Mouse (Mus musculus) kidney, postnatal 0 days (tissue): ENCODE data around the gene 3110082J24Rik. TPM values are rescaled to one million over a fixed set of nuclear protein-coding genes. Genes with fewer than 3 reads are reported as not detected.

Experiments used
- ATAC-seq: fragments of 200-750 bp; cut with Nextera tagmentation; replicated peaks from 2 replicates; pipeline ENCODE4 v1.8.0; 2017; ENCODE audit warnings: low read depth, moderate number of reproducible peaks, moderate TSS enrichment, moderate library complexity; ENCODE audit not compliant: low FRiP score
- DNase-seq: peaks from one replicate; pipeline ENCODE4 v3.0.0-alpha.2; 2016; ENCODE audit warnings: low spot score
- H3K27ac ChIP-seq: fragments of 300-500 bp; sonication (generic); 2 replicates; pipeline ENCODE4 v1.5.1; 2014; ENCODE audit warnings: mild to moderate bottlenecking
- H3K27me3 ChIP-seq: fragments of 300-500 bp; sonication (generic); 2 replicates; pipeline ENCODE4 v1.6.1; 2014; ENCODE audit warnings: low read length, mixed read lengths; ENCODE audit not compliant: insufficient read depth
- H3K36me3 ChIP-seq: fragments of 300-500 bp; sonication (generic); 2 replicates; pipeline ENCODE4 v1.6.1; 2014; ENCODE audit warnings: low read length, mixed read lengths; ENCODE audit not compliant: insufficient read depth
- H3K4me1 ChIP-seq: fragments of 300-500 bp; sonication (generic); replicated peaks from 2 replicates; pipeline ENCODE4 v1.6.1; 2014; ENCODE audit warnings: antibody characterized with exemption, low read length, mixed read lengths; ENCODE audit not compliant: insufficient read depth
- H3K4me2 ChIP-seq: fragments of 300-500 bp; sonication (generic); 2 replicates; pipeline ENCODE4 v1.6.1; 2014; ENCODE audit warnings: mild to moderate bottlenecking, low read length, moderate library complexity, mixed read lengths
- H3K4me3 ChIP-seq: fragments of 300-500 bp; sonication (generic); replicated peaks from 2 replicates; pipeline ENCODE4 v1.5.1; 2014; ENCODE audit warnings: low read depth, low read length
- H3K9ac ChIP-seq: fragments of 300-500 bp; sonication (generic); 2 replicates; pipeline ENCODE4 v1.6.1; 2014; ENCODE audit warnings: low read depth, low read length
- H3K9me3 ChIP-seq: fragments of 300-500 bp; sonication (generic); replicated peaks from 2 replicates; pipeline ENCODE4 v1.6.1; 2016; ENCODE audit warnings: low read length, inconsistent platforms, mixed read lengths
- CTCF ChIP-seq: IDR thresholded peaks from 2 replicates; pipeline ENCODE4 v1.5.1; 2016; ENCODE audit warnings: antibody characterized with exemption, low read depth, mild to moderate bottlenecking, moderate library complexity
- WGBS: fragments of 180-500 bp; shearing (Covaris S2); extraction: QIAGEN DNeasy Blood & Tissue Kit; methylation state at CpG from one replicate; pipeline ENCODE4 v1.1.7; 2014; 5-methylcytosine and 5-hydroxymethylcytosine counted together
- polyA plus RNA-seq: library from polyadenylated mRNA; unstranded; fragments of >200 nt; fragmentation: Nextera tagmentation; extraction: Ambion mirVana; gene quantifications from 2 replicates; pipeline ENCODE4 v1.2.1, GENCODE M21; 2015

3110082J24Rik gene
- polyA plus RNA-seq, 1 experiment from 2014 or later, result not detected

DNA sequence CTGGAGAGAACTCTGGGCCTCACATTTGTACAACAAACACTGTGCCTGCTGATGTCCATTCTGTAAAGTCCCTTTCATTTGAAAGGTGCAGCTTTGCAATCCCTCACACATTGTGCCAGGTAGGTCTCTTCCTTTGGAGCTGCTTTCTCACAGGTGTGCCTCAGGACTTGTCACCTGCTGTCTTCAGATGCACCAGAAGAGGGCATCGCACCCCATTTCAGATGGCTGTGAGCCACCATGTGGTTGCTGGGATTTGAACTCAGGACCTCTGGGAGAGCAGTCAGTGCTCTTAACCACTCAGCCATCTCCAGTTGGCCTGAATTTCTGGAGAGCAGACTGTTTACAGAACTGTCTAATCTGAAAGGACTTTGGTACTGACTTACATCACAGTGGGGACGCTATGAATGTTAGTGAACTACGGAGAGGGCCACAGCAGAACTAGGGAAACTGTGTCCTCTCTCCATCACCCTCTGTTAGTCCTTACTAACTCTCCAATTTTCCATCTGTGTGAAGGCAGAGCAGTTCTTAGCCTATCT lies 6.7 kb upstream of the 3110082J24Rik start:
- H3K36me3 ChIP-seq, result no peaks in the 10 kb centered on the region; the same call in 1 of the 2 replicates
- H3K9ac ChIP-seq, result no peak overlapping the region
- H3K4me2 ChIP-seq, result no peak overlapping the region
- ATAC-seq, result no peak
- peaks cover 14% of the 10 kb centered on the region for H3K4me1 ChIP-seq
- H3K27ac ChIP-seq, result no peak overlapping the region
- H3K9me3 ChIP-seq, result no peaks in the 10 kb centered on the region
- WGBS, result 88% methylated on average over 3 of the region's 3 CpGs
- peaks cover 7% of the 10 kb centered on the region; the same call in 1 of the 2 replicates for H3K27me3 ChIP-seq
- TF ChIP-seq CTCF, result peak; percentile 39; the same call in 1 of the 2 replicates
- no peak overlapping the region for H3K4me3 ChIP-seq
- DNase-seq, result no peak

- no peaks in the 10 kb centered on the region for H3K9me3 ChIP-seq
- H3K36me3 ChIP-seq, result no peaks in the 10 kb centered on the region
- TF ChIP-seq CTCF, result no peak
- no peak overlapping the region for H3K27ac ChIP-seq
- 71% methylated on average over 3 of the region's 3 CpGs for WGBS
- no peak overlapping the region for H3K9ac ChIP-seq
- no peak for DNase-seq
- H3K4me3 ChIP-seq, result no peak overlapping the region
- peaks cover 7% of the 10 kb centered on the region; the same call in 1 of the 2 replicates for H3K27me3 ChIP-seq
- peaks cover 20% of the 10 kb centered on the region for H3K4me1 ChIP-seq
- H3K4me2 ChIP-seq, result peak overlapping the region; percentile 51; the same call in 1 of the 2 replicates
- ATAC-seq, result no peak
These were observed 5.9 kb upstream of the 3110082J24Rik start for GRCm38 (mm10) chr5:30111771-30112170.

GRCm38 (mm10) chr5:30111126-30111525 lies 5.2 kb upstream of the 3110082J24Rik start:
- H3K9me3 ChIP-seq, result no peaks in the 10 kb centered on the region
- DNase-seq, result peak; percentile 73
- H3K4me3 ChIP-seq, result peak overlapping the region; percentile 6; the same call in 1 of the 2 replicates
- 0 out of 2 replicates have a peak, but pooled peaks have one; percentile 18 for ATAC-seq
- H3K9ac ChIP-seq, result no peak overlapping the region; the same call in 1 of the 2 replicates
- 2% methylated on average over 18 of the region's 18 CpGs for WGBS
- H3K4me1 ChIP-seq, result peaks cover 20% of the 10 kb centered on the region
- H3K4me2 ChIP-seq, result peak overlapping the region; percentile 51
- TF ChIP-seq CTCF, result peak; percentile 64
- H3K36me3 ChIP-seq, result no peaks in the 10 kb centered on the region
- H3K27ac ChIP-seq, result no peak overlapping the region
- peaks cover 12% of the 10 kb centered on the region; the same call in 1 of the 2 replicates for H3K27me3 ChIP-seq

DNA sequence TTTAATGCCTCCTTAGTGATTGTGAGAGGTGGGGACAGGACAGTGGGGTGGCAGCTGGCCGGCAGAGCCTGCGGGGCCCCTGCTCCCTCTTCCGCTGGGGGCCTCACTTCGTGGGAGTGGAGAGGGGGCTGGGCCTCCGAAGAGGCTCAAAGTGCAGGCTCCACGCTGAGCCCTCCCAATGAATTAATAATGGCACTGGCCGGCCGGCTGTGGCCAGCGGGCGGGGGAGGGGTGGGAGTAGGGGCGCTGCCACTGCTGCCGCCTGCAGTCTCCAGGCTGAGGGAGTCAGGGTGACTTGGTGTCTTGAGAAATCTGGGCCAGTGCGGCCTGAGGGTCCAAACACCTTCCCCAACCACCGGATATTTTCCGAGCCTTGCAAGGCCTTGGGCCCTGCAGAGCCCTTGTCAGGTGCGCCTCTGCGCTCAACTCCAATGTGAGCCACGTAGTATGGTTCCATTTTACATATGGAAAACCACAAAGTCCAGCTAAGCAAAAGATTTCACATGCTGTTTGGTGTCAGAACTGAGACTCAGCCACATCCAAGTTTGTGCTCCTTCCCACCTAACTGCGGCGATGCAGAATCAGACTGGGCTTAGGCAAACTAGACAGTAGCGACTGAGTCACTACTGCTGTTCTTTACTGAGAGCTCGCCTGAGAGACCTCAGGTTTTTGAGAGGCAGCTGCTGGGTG lies 4.6 kb upstream of the 3110082J24Rik start:
- 10% methylated on average over 22 of the region's 22 CpGs for WGBS
- TF ChIP-seq CTCF, result no peak
- ATAC-seq (0 out of 2 replicates have a peak, but pooled peaks have one; percentile 4), DNase-seq (no peak)
- no peak overlapping the region for H3K27ac ChIP-seq
- no peak overlapping the region; the same call in 1 of the 2 replicates for H3K9ac ChIP-seq
- H3K36me3 ChIP-seq, result no peaks in the 10 kb centered on the region
- H3K9me3 ChIP-seq, result no peaks in the 10 kb centered on the region
- H3K4me2 ChIP-seq, result peak overlapping the region; percentile 51
- H3K27me3 ChIP-seq, result peaks cover 18% of the 10 kb centered on the region; the same call in 1 of the 2 replicates
- H3K4me3 ChIP-seq, result 0 out of 2 replicates have a peak overlapping the region, but pooled peaks have one; percentile 6
- peaks cover 25% of the 10 kb centered on the region for H3K4me1 ChIP-seq

- Histone ChIP-seq H3K4me2 (no peak overlapping the region), H3K36me3 (no peaks in the 10 kb centered on the region), H3K4me1 (peaks cover 31% of the 10 kb centered on the region), H3K27ac (no peak overlapping the region), H3K9ac (no peak overlapping the region), H3K27me3 (peaks cover 22% of the 10 kb centered on the region), H3K4me3 (no peak overlapping the region), H3K9me3 (no peaks in the 10 kb centered on the region)
- ATAC-seq, result no peak
- 54% methylated on average over 2 of the region's 2 CpGs for WGBS
- DNase-seq, result no peak
- no peak for TF ChIP-seq CTCF
These were observed 4.0 kb upstream of the 3110082J24Rik start for GRCm38 (mm10) chr5:30109899-30110298.

GRCm38 (mm10) chr5:30108233-30108632 lies 2.3 kb upstream of the 3110082J24Rik start:
- ATAC-seq, result no peak
- Histone ChIP-seq H3K27ac (no peak overlapping the region), H3K36me3 (no peaks in the 10 kb centered on the region), H3K9me3 (no peaks in the 10 kb centered on the region), H3K9ac (no peak overlapping the region), H3K4me1 (peaks cover 32% of the 10 kb centered on the region), H3K27me3 (peaks cover 21% of the 10 kb centered on the region), H3K4me2 (no peak overlapping the region), H3K4me3 (no peak overlapping the region)
- WGBS, result 84% methylated on average over 6 of the region's 6 CpGs
- no peak for DNase-seq
- no peak for TF ChIP-seq CTCF
